Mouse (Mus musculus): ENCODE data around the gene Gm15737. TPM values are rescaled to one million over a fixed set of nuclear protein-coding genes. Genes with fewer than 3 reads are reported as not detected.

The Gm15737 gene
- polyA plus RNA-seq, 1 experiment from 2014 or later, result not detected

DNA sequence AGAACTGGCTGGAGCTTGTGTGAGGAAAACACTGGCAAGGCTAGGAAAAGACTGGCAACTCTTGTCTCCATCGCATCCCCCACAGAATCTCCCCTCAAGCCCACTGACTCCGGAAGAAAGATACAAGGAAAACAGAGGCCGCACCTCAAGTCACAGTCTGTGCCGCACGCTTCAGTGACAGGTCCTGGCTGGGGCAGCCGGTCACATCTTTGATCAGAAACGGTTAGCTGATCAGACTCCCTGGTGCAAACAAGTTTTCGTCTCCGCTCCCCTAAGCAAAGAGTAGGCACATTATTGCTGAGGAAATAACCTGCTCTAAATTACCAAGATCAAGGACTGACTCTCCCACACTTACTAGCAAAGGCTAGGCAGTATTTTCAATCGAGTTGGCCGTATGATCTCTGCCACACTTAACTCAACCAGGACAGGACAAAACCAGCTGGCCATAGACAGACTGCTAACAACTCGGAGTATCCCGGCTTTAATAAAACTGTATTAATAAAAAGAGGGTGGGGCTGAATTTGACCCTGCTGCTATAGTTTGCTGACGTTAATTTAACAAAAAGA, 10.6 kb downstream of the Gm15737 start:
- Histone ChIP-seq H3K36me3 (ENCODE audit: control insufficient read depth, insufficient read depth, low read length) (no peaks in the 10 kb centered on the region), H3K4me2 (no peak overlapping the region), H3K9me3 (ENCODE audit: control insufficient read depth, low read length) (no peaks in the 10 kb centered on the region), H3K4me3 (ENCODE audit: low read depth, low read length) (no peak overlapping the region), H3K27me3 (replicated peaks; ENCODE audit: control insufficient read depth, insufficient read depth, low read length) (no peaks in the 10 kb centered on the region), H3K9ac (ENCODE audit: low read depth, low read length) (no peak overlapping the region), H3K4me1 (replicated peaks; ENCODE audit: control insufficient read depth, insufficient read depth, low read length) (no peaks in the 10 kb centered on the region; the same call in 1 of the 2 replicates), H3K27ac (ENCODE audit: low read depth, low read length) (no peak overlapping the region)
- WGBS, result 85% methylated on average over 14 of the region's 14 CpGs
- ATAC-seq (replicated peaks; ENCODE audit: low FRiP score) (no peak), DNase-seq (ENCODE audit: low spot score) (no peak)

DNA sequence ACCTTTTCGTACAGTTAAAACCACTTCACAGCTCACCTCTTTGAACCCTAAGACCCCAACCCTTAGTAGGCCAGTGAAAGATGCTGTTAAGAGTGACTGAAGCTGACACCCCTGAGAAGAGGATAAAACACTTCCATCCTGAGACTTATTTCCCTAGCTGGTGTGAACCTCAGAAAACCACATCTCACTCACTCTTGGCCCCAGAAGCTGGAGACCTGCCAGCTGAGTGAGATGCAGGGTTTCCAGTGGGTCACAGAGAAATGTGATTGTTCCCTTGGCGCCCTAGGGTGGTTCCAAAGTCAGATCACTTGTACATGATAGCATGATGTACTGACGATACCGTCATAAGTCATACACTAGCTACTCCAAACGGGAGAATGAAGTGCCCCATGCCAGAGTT, 13.3 kb downstream of the Gm15737 start:
- ATAC-seq (replicated peaks; ENCODE audit: low FRiP score) (no peak), DNase-seq (ENCODE audit: low spot score) (no peak)
- Histone ChIP-seq H3K27me3 (replicated peaks; ENCODE audit: control insufficient read depth, insufficient read depth, low read length) (no peaks in the 10 kb centered on the region), H3K36me3 (ENCODE audit: control insufficient read depth, insufficient read depth, low read length) (no peaks in the 10 kb centered on the region), H3K4me3 (ENCODE audit: low read depth, low read length) (no peak overlapping the region), H3K27ac (ENCODE audit: low read depth, low read length) (no peak overlapping the region), H3K9ac (ENCODE audit: low read depth, low read length) (no peak overlapping the region), H3K4me1 (replicated peaks; ENCODE audit: control insufficient read depth, insufficient read depth, low read length) (no peaks in the 10 kb centered on the region), H3K4me2 (no peak overlapping the region), H3K9me3 (ENCODE audit: control insufficient read depth, low read length) (no peaks in the 10 kb centered on the region)
- WGBS, result 82% methylated on average over 5 of the region's 5 CpGs

DNA sequence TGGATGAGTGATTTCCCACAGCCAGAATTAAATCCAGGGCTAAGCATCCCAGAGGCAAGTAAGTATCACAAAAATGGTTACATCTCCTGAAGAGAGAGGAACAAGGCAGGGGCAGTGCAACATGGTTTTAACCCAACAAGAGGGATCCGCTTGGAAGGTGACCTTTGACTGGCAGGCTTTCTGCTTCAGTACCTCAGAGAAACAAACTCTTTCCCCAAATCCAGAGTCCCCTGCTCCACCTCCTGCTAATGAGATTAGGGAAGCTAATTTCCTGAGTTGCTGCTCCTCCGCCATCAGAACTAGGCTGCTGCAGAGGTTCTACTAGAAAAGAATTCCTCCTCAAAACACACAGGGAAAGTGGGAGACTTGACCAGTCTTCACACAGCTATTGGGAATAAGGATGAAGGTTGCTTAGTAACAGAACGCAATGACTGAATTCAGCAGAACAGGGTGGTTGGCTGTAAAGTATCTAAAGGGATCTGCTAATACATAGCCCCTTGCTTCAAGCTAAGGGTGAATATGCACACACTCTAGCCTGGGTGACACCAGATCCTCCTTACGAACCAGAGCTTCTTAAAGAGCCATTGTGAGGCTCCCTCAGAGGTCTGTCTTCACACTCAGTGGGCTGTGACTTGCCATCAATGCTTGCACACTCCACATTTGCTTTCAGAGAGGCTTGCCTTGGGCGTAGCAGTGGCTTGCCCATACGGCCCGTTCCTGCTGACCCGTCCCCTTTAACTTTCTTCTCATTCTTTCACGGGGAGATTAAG, 14.2 kb downstream of the Gm15737 start:
- H3K4me3 ChIP-seq (ENCODE audit: low read depth, low read length), result no peak overlapping the region
- whole genome bisulfite sequencing, result 63% methylated on average over 9 of the region's 9 CpGs
- no peaks in the 10 kb centered on the region for H3K36me3 ChIP-seq (ENCODE audit: control insufficient read depth, insufficient read depth, low read length)
- no peaks in the 10 kb centered on the region for H3K9me3 ChIP-seq (ENCODE audit: control insufficient read depth, low read length)
- H3K27me3 ChIP-seq (replicated peaks; ENCODE audit: control insufficient read depth, insufficient read depth, low read length), result no peaks in the 10 kb centered on the region
- H3K9ac ChIP-seq (ENCODE audit: low read depth, low read length), result no peak overlapping the region
- no peak for DNase-seq (ENCODE audit: low spot score)
- no peak for ATAC-seq (replicated peaks; ENCODE audit: low FRiP score)
- no peak overlapping the region for H3K27ac ChIP-seq (ENCODE audit: low read depth, low read length)
- no peak overlapping the region for H3K4me2 ChIP-seq
- no peaks in the 10 kb centered on the region for H3K4me1 ChIP-seq (replicated peaks; ENCODE audit: control insufficient read depth, insufficient read depth, low read length)

DNA sequence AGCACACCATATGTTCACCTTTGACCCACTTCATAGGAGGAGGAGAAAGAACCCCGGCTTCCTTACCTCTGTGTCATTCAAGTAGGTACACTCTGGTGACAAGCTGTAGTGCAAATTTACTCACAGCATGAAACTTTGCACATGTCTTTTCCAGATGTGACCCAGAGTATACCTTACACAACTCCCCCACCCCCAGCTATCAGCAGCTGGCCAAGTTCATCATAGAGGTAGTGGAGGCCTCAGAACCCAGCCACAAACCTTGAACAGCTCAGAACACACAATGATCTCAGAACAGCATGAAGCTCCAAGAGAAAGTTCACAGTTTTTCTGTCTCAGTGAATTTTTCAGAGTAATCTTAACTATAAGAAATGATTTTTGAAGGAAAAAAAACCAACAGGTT, 22.4 kb downstream of the Gm15737 start:
- 72% methylated on average over 1 of the region's 1 CpGs for WGBS
- no peak overlapping the region for H3K9ac ChIP-seq (ENCODE audit: low read depth, low read length)
- ATAC-seq (replicated peaks; ENCODE audit: low FRiP score), result no peak
- DNase-seq (ENCODE audit: low spot score), result no peak
- H3K4me3 ChIP-seq (ENCODE audit: low read depth, low read length), result no peak overlapping the region
- H3K27me3 ChIP-seq (replicated peaks; ENCODE audit: control insufficient read depth, insufficient read depth, low read length), result no peaks in the 10 kb centered on the region
- no peaks in the 10 kb centered on the region for H3K4me1 ChIP-seq (replicated peaks; ENCODE audit: control insufficient read depth, insufficient read depth, low read length)
- peaks cover 5% of the 10 kb centered on the region; the same call in 1 of the 2 replicates for H3K36me3 ChIP-seq (ENCODE audit: control insufficient read depth, insufficient read depth, low read length)
- H3K9me3 ChIP-seq (ENCODE audit: control insufficient read depth, low read length), result no peaks in the 10 kb centered on the region
- H3K27ac ChIP-seq (ENCODE audit: low read depth, low read length), result no peak overlapping the region
- no peak overlapping the region for H3K4me2 ChIP-seq

DNA sequence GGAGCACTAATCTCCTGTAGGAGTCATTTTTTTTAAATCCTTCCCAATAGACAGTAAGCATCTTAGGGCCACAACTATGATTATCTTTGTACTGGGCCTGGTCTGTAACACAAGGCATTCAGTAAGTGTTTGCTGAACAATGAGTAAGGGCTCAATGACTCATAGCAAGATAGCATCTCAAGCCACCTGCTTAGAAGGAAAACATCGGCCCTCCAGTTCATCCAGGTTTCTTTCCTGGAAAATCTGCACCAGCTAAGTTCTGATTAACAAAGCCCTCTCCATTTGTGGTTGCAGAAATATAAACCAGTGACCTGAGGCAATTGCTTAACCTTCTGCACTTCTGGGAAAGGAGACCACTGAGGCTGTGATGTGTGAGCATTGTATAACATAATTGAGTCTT, 34.9 kb downstream of the Gm15737 start:
- Histone ChIP-seq H3K9me3 (ENCODE audit: control insufficient read depth, low read length) (no peaks in the 10 kb centered on the region), H3K9ac (ENCODE audit: low read depth, low read length) (no peak overlapping the region), H3K27ac (ENCODE audit: low read depth, low read length) (no peak overlapping the region), H3K4me3 (ENCODE audit: low read depth, low read length) (no peak overlapping the region), H3K36me3 (ENCODE audit: control insufficient read depth, insufficient read depth, low read length) (no peaks in the 10 kb centered on the region; the same call in 1 of the 2 replicates), H3K4me2 (no peak overlapping the region), H3K4me1 (replicated peaks; ENCODE audit: control insufficient read depth, insufficient read depth, low read length) (no peaks in the 10 kb centered on the region), H3K27me3 (replicated peaks; ENCODE audit: control insufficient read depth, insufficient read depth, low read length) (no peaks in the 10 kb centered on the region)
- ATAC-seq (replicated peaks; ENCODE audit: low FRiP score) (no peak), DNase-seq (ENCODE audit: low spot score) (no peak)
- 56% methylated on average over 1 of the region's 1 CpGs for WGBS

DNA sequence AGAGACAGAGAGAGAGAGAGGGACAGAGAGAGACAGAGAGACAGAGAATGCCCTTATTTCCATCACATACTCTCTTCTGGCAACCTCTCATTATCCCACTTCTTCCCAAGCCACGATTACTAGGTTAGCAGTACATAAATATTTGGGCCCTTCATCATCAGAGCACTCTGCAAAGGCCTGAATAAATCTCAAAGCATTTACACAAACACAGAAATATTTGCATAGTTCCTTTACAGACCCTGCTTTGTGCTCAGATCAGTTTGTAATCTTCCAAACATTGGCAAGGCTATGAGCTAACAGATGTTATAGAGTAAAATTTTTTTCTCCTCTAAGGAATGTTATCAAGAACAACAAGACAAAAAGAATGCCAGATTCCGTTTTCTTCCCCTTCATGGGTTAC, 35.3 kb downstream of the Gm15737 start:
- no peak for DNase-seq (ENCODE audit: low spot score)
- Histone ChIP-seq H3K4me1 (replicated peaks; ENCODE audit: control insufficient read depth, insufficient read depth, low read length) (no peaks in the 10 kb centered on the region), H3K36me3 (ENCODE audit: control insufficient read depth, insufficient read depth, low read length) (no peaks in the 10 kb centered on the region; the same call in 1 of the 2 replicates), H3K4me3 (ENCODE audit: low read depth, low read length) (no peak overlapping the region), H3K4me2 (no peak overlapping the region), H3K9ac (ENCODE audit: low read depth, low read length) (no peak overlapping the region), H3K9me3 (ENCODE audit: control insufficient read depth, low read length) (no peaks in the 10 kb centered on the region), H3K27me3 (replicated peaks; ENCODE audit: control insufficient read depth, insufficient read depth, low read length) (no peaks in the 10 kb centered on the region), H3K27ac (ENCODE audit: low read depth, low read length) (no peak overlapping the region)
- ATAC-seq (replicated peaks; ENCODE audit: low FRiP score), result no peak
- 42% methylated on average over 2 of the region's 2 CpGs for WGBS

DNA sequence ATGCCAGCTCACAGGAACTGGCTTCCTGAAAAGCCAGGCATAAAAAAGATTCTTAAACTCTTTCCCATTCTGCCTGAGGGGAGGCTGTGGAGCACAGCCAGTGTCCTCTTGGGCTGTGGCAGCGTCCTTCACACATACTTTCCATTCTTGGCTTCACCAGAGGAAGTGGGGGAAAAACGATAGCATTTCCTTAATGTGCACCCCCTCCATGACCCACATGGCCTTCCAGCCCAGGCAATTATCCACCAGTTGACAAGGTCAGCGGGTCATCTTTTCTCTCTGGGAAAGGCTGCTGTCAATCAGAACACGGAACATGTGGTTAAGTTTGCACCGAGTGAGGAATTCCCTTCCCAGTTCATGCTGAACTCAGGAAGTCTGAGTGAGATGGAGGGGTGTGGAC, 36.8 kb downstream of the Gm15737 start:
- no peaks in the 10 kb centered on the region for H3K27me3 ChIP-seq (replicated peaks; ENCODE audit: control insufficient read depth, insufficient read depth, low read length)
- no peaks in the 10 kb centered on the region; the same call in 1 of the 2 replicates for H3K36me3 ChIP-seq (ENCODE audit: control insufficient read depth, insufficient read depth, low read length)
- DNase-seq (ENCODE audit: low spot score) (no peak), ATAC-seq (replicated peaks; ENCODE audit: low FRiP score) (no peak)
- no peak overlapping the region for H3K4me3 ChIP-seq (ENCODE audit: low read depth, low read length)
- H3K4me1 ChIP-seq (replicated peaks; ENCODE audit: control insufficient read depth, insufficient read depth, low read length), result no peaks in the 10 kb centered on the region
- no peaks in the 10 kb centered on the region for H3K9me3 ChIP-seq (ENCODE audit: control insufficient read depth, low read length)
- no peak overlapping the region for H3K27ac ChIP-seq (ENCODE audit: low read depth, low read length)
- H3K4me2 ChIP-seq, result no peak overlapping the region
- no peak overlapping the region for H3K9ac ChIP-seq (ENCODE audit: low read depth, low read length)
- WGBS, result 27% methylated on average over 5 of the region's 5 CpGs

DNA sequence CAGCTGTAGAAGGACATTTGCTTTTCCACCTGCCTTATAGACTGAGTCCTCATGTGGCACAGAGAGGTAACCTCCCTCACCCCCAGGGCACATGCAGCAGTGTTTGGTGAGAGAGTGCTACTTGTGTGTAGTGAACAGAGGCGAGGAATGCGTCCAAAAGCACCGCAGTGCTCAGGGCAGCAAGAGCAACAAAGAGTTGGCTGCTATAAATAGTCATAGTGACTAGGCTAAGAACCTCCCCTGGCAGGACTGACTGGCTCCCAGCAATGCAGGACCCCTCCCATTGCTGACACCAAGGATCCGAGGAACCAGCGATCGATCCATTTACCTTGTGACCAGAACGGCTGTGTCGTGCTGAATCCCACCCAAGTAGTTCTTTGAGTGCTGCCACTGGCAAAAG, 40.2 kb downstream of the Gm15737 start:
- Histone ChIP-seq H3K27ac (ENCODE audit: low read depth, low read length) (no peak overlapping the region), H3K4me2 (no peak overlapping the region), H3K4me1 (replicated peaks; ENCODE audit: control insufficient read depth, insufficient read depth, low read length) (no peaks in the 10 kb centered on the region), H3K36me3 (ENCODE audit: control insufficient read depth, insufficient read depth, low read length) (no peaks in the 10 kb centered on the region), H3K4me3 (ENCODE audit: low read depth, low read length) (no peak overlapping the region), H3K9me3 (ENCODE audit: control insufficient read depth, low read length) (no peaks in the 10 kb centered on the region), H3K9ac (ENCODE audit: low read depth, low read length) (no peak overlapping the region), H3K27me3 (replicated peaks; ENCODE audit: control insufficient read depth, insufficient read depth, low read length) (no peaks in the 10 kb centered on the region)
- WGBS, result 68% methylated on average over 8 of the region's 8 CpGs
- no peak for DNase-seq (ENCODE audit: low spot score)
- no peak for ATAC-seq (replicated peaks; ENCODE audit: low FRiP score)

DNA sequence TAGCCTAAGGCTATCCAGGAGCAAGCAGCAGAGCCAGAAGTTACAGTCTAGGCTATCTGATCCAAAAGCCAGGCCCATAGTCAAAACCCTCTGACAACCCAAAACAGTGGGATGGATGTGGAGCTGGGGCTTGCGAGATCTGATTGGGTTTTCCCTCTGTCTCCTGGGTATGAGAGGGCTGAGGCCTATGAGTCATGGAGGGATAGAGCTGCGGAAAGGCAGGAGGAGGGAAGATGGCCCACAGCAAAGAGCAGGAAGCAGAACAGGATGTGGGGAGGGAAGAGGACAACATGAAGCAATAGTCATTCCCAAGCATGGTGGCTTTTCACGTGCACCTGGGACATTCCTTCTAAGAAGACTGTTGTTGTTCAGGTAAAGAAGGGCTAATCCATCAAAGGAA, 41.5 kb downstream of the Gm15737 start:
- H3K36me3 ChIP-seq (ENCODE audit: control insufficient read depth, insufficient read depth, low read length), result no peaks in the 10 kb centered on the region
- no peak overlapping the region for H3K9ac ChIP-seq (ENCODE audit: low read depth, low read length)
- no peaks in the 10 kb centered on the region for H3K9me3 ChIP-seq (ENCODE audit: control insufficient read depth, low read length)
- no peaks in the 10 kb centered on the region for H3K4me1 ChIP-seq (replicated peaks; ENCODE audit: control insufficient read depth, insufficient read depth, low read length)
- H3K4me2 ChIP-seq, result no peak overlapping the region
- 56% methylated on average over 3 of the region's 3 CpGs for WGBS
- H3K4me3 ChIP-seq (ENCODE audit: low read depth, low read length), result no peak overlapping the region
- H3K27ac ChIP-seq (ENCODE audit: low read depth, low read length), result no peak overlapping the region
- no peaks in the 10 kb centered on the region for H3K27me3 ChIP-seq (replicated peaks; ENCODE audit: control insufficient read depth, insufficient read depth, low read length)
- no peak for DNase-seq (ENCODE audit: low spot score)
- ATAC-seq (replicated peaks; ENCODE audit: low FRiP score), result no peak
